Mouse (Mus musculus): Measurements from ENCODE around the gene Abca6. TPM values are rescaled to one million over a fixed set of nuclear protein-coding genes. Genes with fewer than 3 reads are reported as not detected.
A peak's percentile ranks its signal among the peaks of the same experiment; 100 is the strongest.

Abca6 gene
- polyA plus RNA-seq, 1 experiment from 2014 or later = 6.3 TPM

DNA sequence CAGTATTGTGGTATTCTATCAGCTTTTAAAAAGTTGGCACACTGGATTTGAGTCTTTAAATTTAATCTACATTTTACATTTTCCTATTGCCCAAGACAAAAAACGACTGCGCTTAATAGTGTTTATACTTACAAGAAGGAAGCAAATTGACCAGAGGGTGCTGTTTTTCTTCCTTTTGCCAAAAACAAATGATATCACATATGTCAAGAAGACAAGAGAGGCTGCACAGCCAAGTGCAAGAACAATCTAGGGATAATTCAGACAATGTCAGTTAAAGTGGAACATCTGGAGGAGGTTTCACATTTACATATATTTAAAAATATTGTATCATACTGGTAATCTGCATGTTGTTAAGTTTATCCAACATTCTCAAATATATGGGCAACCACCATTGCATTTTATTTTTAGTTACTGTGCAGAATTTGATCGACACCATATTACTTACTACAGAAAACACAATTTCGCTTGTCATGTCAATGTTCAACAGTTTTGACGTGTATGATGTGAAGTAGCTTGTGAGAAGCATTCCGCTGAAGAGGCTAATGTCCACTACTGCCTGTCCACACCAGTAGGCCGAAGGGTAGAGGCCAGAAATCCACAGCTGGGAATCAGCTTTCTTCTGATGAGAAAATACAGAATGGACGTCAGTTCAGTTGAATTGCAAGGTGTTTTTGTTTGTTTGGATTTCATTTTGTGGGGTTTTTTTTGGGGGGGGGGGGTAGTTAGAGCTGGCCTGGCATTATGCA is 54.8 kb downstream of the Abca6 start:
- no peaks in the 10 kb centered on the region for H3K36me3 ChIP-seq (replicated peaks)
- H3K27me3 ChIP-seq = no peaks in the 10 kb centered on the region
- no peak overlapping the region for H3K27ac ChIP-seq (replicated peaks)
- H3K9ac ChIP-seq = no peak overlapping the region
- H3K9me3 ChIP-seq (replicated peaks) = no peaks in the 10 kb centered on the region
- ATAC-seq (ENCODE audit: insufficient read depth) = no peak
- H3K4me3 ChIP-seq (replicated peaks) = no peak overlapping the region
- H3K4me1 ChIP-seq (replicated peaks) = no peaks in the 10 kb centered on the region
- no peak overlapping the region for H3K4me2 ChIP-seq
- WGBS (ENCODE audit: insufficient replicate concordance) = 63% methylated on average over 8 of the region's 8 CpGs

DNA sequence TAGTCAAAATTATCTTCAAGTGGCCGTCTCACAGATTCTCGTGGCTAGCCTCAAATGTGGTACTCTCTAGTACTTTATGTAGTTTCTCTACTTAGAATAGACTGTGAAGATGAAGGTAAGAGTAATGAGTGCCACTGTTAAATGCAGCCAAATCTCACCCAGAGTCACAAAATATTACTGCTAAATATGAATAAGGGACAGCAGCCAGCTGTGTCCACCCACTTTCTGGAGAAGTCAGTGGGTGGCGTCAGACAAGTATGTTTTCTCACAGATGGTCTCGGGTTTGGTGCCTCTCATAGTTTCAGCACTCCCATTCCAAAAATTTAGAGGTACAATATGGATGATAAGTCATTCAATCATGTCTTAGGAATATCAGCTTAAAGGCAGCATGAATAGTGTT is 56.3 kb downstream of the Abca6 start:
- H3K9ac ChIP-seq = no peak overlapping the region
- ATAC-seq (ENCODE audit: insufficient read depth) = no peak
- H3K27ac ChIP-seq (replicated peaks) = no peak overlapping the region

DNA sequence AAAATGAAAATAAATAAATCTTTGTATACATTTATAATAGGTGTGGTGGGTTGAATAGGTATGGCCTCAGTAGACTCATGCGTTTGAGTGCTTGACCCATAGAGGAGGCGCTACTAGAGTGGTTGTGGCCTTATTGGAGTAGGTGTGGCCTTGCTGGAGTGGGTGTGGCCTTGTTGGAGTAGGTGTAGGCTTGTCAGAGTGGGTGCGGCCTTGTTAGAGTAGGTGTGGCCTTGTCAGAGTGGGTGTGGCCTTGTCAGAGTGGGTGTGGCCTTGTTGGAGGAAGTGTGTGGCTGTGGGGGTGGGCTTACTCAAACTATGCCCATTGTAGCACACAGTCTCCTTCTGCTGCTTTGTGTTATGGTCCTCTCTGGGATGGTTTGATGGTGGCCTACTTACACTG is 80.4 kb downstream of the Abca6 start:
- Histone ChIP-seq H3K9me3 (replicated peaks) (no peaks in the 10 kb centered on the region), H3K4me2 (no peak overlapping the region), H3K27ac (replicated peaks) (no peak overlapping the region), H3K4me1 (replicated peaks) (no peaks in the 10 kb centered on the region), H3K9ac (no peak overlapping the region), H3K36me3 (replicated peaks) (no peaks in the 10 kb centered on the region), H3K4me3 (replicated peaks) (no peak overlapping the region), H3K27me3 (no peaks in the 10 kb centered on the region)
- peak; percentile 42; the same call in 1 of the 2 replicates for ATAC-seq (ENCODE audit: insufficient read depth)
- 80% methylated on average over 3 of the region's 3 CpGs for WGBS (ENCODE audit: insufficient replicate concordance)

More for the DNA sequence above, 56.3 kb downstream of the Abca6 start:
- H3K36me3 ChIP-seq (replicated peaks) = no peaks in the 10 kb centered on the region
- H3K4me1 ChIP-seq (replicated peaks) = no peaks in the 10 kb centered on the region
- 57% methylated on average over 4 of the region's 4 CpGs for WGBS (ENCODE audit: insufficient replicate concordance)
- H3K27me3 ChIP-seq = no peaks in the 10 kb centered on the region
- H3K4me3 ChIP-seq (replicated peaks) = no peak overlapping the region
- no peaks in the 10 kb centered on the region for H3K9me3 ChIP-seq (replicated peaks)
- no peak overlapping the region for H3K4me2 ChIP-seq

DNA sequence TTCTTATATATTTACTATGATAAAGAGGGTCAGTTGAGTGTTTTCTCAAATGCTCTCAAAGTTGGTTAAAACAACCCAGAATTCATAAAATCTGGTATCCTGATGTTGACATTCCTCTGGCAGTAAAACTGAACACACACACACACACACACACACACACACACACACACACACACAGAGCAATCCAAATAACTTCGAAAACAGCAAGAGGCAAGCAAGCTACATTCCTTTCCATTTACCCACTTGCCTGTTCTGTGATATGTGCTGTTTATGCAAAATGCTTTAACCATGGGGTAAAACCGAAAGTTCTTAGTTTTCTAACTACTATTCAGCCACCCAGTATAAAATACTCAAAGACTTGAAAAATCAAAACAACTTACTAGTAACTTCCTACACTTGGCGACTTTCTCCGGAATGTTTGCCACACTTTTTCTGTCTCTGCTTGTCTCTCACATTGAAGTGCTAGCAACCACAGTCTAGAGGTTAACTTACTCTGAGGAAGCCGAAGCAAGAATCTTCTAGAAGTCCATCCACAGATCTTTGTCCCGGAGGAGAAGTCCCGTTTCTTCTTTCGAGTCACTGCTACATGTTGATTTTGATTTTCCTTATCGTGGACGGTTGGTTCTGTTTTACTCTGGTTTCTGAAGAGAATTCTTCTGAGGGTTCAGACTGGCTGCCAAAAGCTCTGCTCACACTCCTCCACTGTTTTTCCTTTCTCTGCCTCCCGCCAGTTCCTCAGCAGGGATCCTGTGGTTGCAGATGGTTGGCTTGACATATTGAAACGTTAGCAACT is 83.9 kb downstream of the Abca6 start, which contains the start of gene Abca9:
TSS of gene Abca9 (minus strand) at position 738 of the 793 bp plus-strand sequence.
- H3K4me1 ChIP-seq (replicated peaks) = peaks cover 5% of the 10 kb centered on the region; the same call in 1 of the 2 replicates
- H3K9ac ChIP-seq = no peak within 1 kb of the TSS
- ATAC-seq (ENCODE audit: insufficient read depth) = no peak
- no peak within 1 kb of the TSS for H3K27ac ChIP-seq (replicated peaks)
- H3K4me2 ChIP-seq = no peak within 1 kb of the TSS
- no peaks in the 10 kb centered on the region for H3K27me3 ChIP-seq
- no peaks in the 10 kb centered on the region for H3K36me3 ChIP-seq (replicated peaks)
- 47% methylated on average over 12 of the region's 12 CpGs for WGBS (ENCODE audit: insufficient replicate concordance)
- no peak within 1 kb of the TSS for H3K4me3 ChIP-seq (replicated peaks)
- no peaks in the 10 kb centered on the region for H3K9me3 ChIP-seq (replicated peaks)

DNA sequence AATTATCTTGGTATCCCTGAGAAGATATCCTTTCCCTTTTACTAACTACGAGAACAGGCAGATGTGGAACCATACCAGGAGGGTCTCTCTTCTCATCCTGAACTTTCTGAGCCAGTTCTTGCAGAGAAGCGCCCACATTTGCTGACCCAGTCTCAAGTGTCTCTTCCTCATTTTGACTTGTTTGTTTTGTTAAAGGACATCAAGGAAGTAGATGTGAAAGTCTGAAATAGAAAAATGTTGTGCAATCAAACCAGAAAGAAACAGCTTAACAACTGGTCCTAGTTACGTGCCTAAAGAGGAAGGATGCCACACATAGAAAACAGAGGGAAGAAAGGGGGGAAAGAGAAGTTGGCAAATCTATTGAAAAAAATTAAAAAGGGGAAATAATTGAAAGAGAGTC is 85.8 kb downstream of the Abca6 start:
- ATAC-seq (ENCODE audit: insufficient read depth) = peak; percentile 54

DNA sequence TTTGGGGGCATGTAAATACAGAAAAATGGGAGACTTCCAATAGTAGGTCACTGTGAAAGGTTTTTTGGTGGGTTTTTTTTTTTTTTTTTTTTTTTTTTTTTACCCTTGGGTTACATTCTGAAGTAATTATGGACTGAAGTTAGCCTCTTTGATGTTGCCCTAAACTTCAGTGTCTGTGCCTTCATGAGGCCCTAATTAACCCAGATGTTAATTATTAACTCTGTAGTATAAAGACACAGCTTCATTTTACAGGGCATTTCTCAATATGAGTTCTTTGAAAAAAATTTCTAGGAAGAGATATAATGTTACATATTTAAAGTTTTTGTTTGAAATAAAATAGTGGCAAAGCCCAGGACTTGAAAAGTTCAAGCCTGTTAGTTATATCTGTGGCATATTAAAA is 86.2 kb downstream of the Abca6 start:
- H3K4me1 ChIP-seq (replicated peaks) = peaks cover 5% of the 10 kb centered on the region; the same call in 1 of the 2 replicates
- H3K36me3 ChIP-seq (replicated peaks) = no peaks in the 10 kb centered on the region
- no peak overlapping the region for H3K4me3 ChIP-seq (replicated peaks)
- no peak overlapping the region for H3K9ac ChIP-seq
- ATAC-seq (ENCODE audit: insufficient read depth) = no peak
- H3K9me3 ChIP-seq (replicated peaks) = no peaks in the 10 kb centered on the region
- no peak overlapping the region for H3K27ac ChIP-seq (replicated peaks)
- no peaks in the 10 kb centered on the region for H3K27me3 ChIP-seq
- H3K4me2 ChIP-seq = no peak overlapping the region

More for the DNA sequence above, 85.8 kb downstream of the Abca6 start:
- Histone ChIP-seq H3K27me3 (no peaks in the 10 kb centered on the region), H3K4me1 (replicated peaks) (peaks cover 5% of the 10 kb centered on the region; the same call in 1 of the 2 replicates), H3K4me2 (no peak overlapping the region), H3K9me3 (replicated peaks) (no peaks in the 10 kb centered on the region), H3K36me3 (replicated peaks) (no peaks in the 10 kb centered on the region), H3K9ac (no peak overlapping the region), H3K27ac (replicated peaks) (no peak overlapping the region), H3K4me3 (replicated peaks) (no peak overlapping the region)
- 12% methylated on average over 3 of the region's 3 CpGs for WGBS (ENCODE audit: insufficient replicate concordance)

DNA sequence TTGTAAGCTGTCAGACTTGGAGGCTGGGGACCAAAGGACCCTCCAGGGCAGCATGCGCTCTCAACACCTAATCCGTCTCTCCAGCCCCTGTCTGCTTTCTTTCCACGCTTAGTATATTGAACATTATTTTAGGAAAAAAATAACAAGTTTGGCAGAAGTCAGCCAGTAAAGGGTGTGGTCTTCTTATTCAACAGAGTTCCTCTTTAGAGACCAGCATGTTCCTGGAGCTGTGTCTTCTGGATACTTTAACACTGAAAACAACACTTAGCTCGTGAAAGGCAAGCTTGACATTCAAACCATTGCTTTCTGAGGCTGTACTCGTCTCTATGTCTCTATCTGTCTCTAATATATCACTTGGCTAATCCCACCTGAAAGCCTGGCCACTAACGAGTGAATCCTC is 94.5 kb downstream of the Abca6 start:
- WGBS (ENCODE audit: insufficient replicate concordance) = 54% methylated on average over 6 of the region's 6 CpGs
- no peak overlapping the region for H3K4me3 ChIP-seq (replicated peaks)
- no peaks in the 10 kb centered on the region for H3K27me3 ChIP-seq
- H3K36me3 ChIP-seq (replicated peaks) = no peaks in the 10 kb centered on the region
- ATAC-seq (ENCODE audit: insufficient read depth) = no peak
- no peak overlapping the region for H3K4me2 ChIP-seq
- H3K27ac ChIP-seq (replicated peaks) = no peak overlapping the region
- no peaks in the 10 kb centered on the region for H3K9me3 ChIP-seq (replicated peaks)
- H3K4me1 ChIP-seq (replicated peaks) = no peaks in the 10 kb centered on the region
- no peak overlapping the region for H3K9ac ChIP-seq

DNA sequence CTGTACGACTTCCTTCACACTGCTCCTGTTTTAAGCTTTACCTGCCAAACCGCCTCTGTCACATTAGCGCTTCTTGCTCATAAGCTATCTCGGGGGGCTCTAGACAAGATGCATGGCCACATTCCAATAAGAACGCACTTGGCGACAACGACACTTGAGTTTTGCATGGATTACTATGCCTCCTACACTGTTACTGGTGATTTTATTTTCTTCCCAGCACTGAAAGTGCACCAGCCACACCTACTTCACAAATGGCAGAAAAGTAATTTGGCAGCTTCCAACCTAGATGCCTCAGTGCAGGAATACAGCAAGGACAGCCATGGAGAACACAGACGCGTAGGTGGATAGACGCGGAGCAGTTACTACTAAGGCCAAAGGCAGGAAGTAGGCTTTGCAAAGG is 95.6 kb downstream of the Abca6 start:
- Histone ChIP-seq H3K4me2 (no peak overlapping the region), H3K27me3 (no peaks in the 10 kb centered on the region), H3K4me3 (replicated peaks) (no peak overlapping the region), H3K9ac (no peak overlapping the region), H3K27ac (replicated peaks) (no peak overlapping the region), H3K4me1 (replicated peaks) (no peaks in the 10 kb centered on the region), H3K36me3 (replicated peaks) (no peaks in the 10 kb centered on the region), H3K9me3 (replicated peaks) (no peaks in the 10 kb centered on the region)
- 79% methylated on average over 11 of the region's 11 CpGs for WGBS (ENCODE audit: insufficient replicate concordance)
- ATAC-seq (ENCODE audit: insufficient read depth) = no peak

DNA sequence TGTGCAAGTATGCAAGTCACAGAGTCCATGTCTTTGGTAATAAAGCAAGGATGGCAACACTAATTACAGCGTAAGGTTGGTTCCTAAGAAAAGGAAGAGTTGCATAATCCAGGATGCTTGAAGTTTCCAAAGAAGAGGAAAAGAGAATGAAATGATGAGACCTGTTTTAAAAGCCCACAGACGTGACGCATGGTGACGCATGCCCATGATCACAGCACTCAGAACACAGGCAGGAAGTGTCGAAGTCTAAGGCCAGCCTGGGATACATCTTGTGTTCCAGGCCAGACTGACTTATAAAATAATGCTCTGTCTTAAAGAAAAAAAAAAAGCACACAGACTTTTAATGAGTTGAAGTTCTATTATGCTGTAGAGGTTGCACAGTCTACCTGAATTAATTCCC is 103.9 kb downstream of the Abca6 start:
- Histone ChIP-seq H3K9ac (no peak overlapping the region), H3K27ac (replicated peaks) (no peak overlapping the region), H3K36me3 (replicated peaks) (no peaks in the 10 kb centered on the region), H3K4me3 (replicated peaks) (no peak overlapping the region), H3K4me1 (replicated peaks) (no peaks in the 10 kb centered on the region), H3K4me2 (no peak overlapping the region), H3K9me3 (replicated peaks) (no peaks in the 10 kb centered on the region), H3K27me3 (no peaks in the 10 kb centered on the region)
- 73% methylated on average over 5 of the region's 5 CpGs for WGBS (ENCODE audit: insufficient replicate concordance)
- no peak for ATAC-seq (ENCODE audit: insufficient read depth)

DNA sequence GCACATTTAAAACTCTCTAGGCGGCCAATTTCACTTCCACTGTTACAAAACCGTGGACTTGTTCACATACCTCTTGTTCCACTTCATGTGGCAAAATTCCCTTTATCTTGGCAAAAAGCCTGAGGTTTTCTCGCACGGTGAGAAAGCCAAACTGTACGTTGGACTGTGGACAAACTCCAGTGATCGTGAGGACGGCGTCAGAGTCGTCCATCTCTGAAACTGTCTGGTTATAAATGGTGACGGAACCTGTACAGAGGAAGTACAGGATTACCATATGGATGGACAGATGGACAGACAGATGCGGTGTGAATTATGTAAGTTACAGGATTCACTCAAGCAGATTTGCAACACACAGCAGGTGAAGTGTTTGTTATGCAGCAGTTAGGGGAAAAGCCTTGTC is 106.2 kb downstream of the Abca6 start:
- Histone ChIP-seq H3K4me3 (replicated peaks) (no peak overlapping the region), H3K4me2 (no peak overlapping the region)

DNA sequence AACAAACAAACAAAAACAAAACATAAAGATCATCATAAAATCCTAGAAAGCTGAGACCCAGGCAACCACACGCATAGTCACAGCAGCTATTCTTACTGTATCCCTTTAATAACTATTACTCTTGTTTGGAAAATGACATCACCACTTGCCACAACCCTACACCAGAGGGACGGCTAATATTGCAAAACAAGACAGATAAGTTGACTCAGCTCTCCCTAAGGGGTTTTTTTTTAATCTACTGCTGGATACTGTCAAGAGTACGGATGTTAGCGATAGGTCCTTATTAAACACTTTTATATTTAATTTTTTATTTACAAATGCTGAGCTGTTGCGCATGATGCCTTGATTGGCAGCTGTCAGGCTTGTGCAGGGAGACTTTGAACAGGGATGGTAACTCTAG is 120.8 kb downstream of the Abca6 start:
- Histone ChIP-seq H3K36me3 (replicated peaks) (no peaks in the 10 kb centered on the region), H3K4me2 (no peak overlapping the region), H3K4me1 (replicated peaks) (no peaks in the 10 kb centered on the region), H3K4me3 (replicated peaks) (no peak overlapping the region), H3K27ac (replicated peaks) (no peak overlapping the region), H3K9me3 (replicated peaks) (no peaks in the 10 kb centered on the region), H3K9ac (no peak overlapping the region), H3K27me3 (no peaks in the 10 kb centered on the region)
- 61% methylated on average over 5 of the region's 5 CpGs for WGBS (ENCODE audit: insufficient replicate concordance)
- ATAC-seq (ENCODE audit: insufficient read depth) = no peak

More for the DNA sequence above, 106.2 kb downstream of the Abca6 start:
- H3K27ac ChIP-seq (replicated peaks) = 0 out of 2 replicates have a peak overlapping the region, but pooled peaks have one; percentile 33
- ATAC-seq (ENCODE audit: insufficient read depth) = no peak; the same call in 1 of the 2 replicates
- no peaks in the 10 kb centered on the region for H3K4me1 ChIP-seq (replicated peaks)
- WGBS (ENCODE audit: insufficient replicate concordance) = 56% methylated on average over 11 of the region's 11 CpGs
- no peak overlapping the region for H3K9ac ChIP-seq
- H3K36me3 ChIP-seq (replicated peaks) = no peaks in the 10 kb centered on the region
- no peaks in the 10 kb centered on the region for H3K27me3 ChIP-seq
- no peaks in the 10 kb centered on the region for H3K9me3 ChIP-seq (replicated peaks)

Measured in liver, embryonic 15.5 days (tissue).